Mouse (Mus musculus): Measurements from ENCODE around the gene B4galnt2. TPM values are rescaled to one million over a fixed set of nuclear protein-coding genes. Genes with fewer than 3 reads are reported as not detected.

The B4galnt2 gene
- polyA plus RNA-seq, 1 experiment from 2014 or later = not detected

DNA sequence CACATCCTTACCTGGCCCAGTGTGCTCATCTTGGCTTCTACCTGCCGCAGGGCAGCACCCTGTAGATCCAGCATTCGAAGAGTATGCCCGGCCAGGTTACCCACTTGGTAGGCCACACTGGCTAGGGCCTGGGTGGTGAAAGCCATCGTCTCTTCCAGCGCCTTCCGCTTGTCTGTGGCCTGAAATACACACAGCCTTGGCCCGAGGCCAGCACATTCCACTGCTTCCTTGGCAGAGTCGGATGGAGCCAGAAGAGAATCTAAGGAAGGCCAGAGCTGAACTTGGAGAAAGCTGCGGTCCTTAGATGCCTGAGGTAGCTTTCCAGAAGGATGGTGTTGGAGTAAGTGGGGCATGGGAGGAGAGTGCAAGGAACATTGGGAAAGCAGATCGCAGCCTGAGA is 77.6 kb downstream of the B4galnt2 start, which contains the start of gene Gngt2:
Gene Gngt2, plus strand, starts transcription at position 158 of the 400 bp plus-strand sequence.
- WGBS = 55% methylated on average over 10 of the region's 10 CpGs
- Histone ChIP-seq H3K4me2 (ENCODE audit: low read length) (no peak within 1 kb of the TSS), H3K4me1 (ENCODE audit: control insufficient read depth, insufficient read depth, low read depth, low read length) (peaks cover 16% of the 10 kb centered on the region), H3K9ac (ENCODE audit: low read depth, low read length) (no peak within 1 kb of the TSS), H3K27ac (ENCODE audit: low read depth, low read length) (0 out of 2 replicates have a peak within 1 kb of the TSS, but pooled peaks have one; percentile 36), H3K4me3 (ENCODE audit: low read length) (no peak within 1 kb of the TSS), H3K27me3 (replicated peaks; ENCODE audit: control insufficient read depth, insufficient read depth, low read length) (peaks cover 34% of the 10 kb centered on the region), H3K9me3 (ENCODE audit: control insufficient read depth, low read length) (no peaks in the 10 kb centered on the region), H3K36me3 (ENCODE audit: control insufficient read depth, insufficient read depth, low read length) (no peaks in the 10 kb centered on the region)
- no peak for ATAC-seq

DNA sequence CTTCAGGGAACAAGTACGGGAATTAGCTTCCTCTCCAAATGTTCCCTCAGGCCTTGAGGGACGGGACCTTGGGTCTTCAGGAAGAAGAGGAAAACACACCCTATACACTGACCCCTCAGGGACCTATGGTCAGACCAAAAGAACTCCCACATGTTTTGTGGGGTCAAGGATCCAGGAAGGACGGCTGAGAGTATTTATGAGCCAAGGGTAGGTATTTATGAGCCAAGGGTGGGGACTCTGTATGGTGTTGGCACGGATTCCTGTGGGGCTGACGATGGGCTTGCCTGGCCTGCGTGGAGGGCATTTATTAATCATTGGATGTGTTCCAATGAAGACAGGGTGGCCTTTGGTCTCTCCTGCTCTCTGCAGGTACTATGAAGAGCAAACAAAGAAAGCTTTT is 78.3 kb downstream of the B4galnt2 start:
- no peak for ATAC-seq
- peaks cover 40% of the 10 kb centered on the region for H3K27me3 ChIP-seq (replicated peaks; ENCODE audit: control insufficient read depth, insufficient read depth, low read length)
- H3K4me2 ChIP-seq (ENCODE audit: low read length) = no peak overlapping the region
- H3K9ac ChIP-seq (ENCODE audit: low read depth, low read length) = no peak overlapping the region
- no peak overlapping the region for H3K4me3 ChIP-seq (ENCODE audit: low read length)
- no peak overlapping the region for H3K27ac ChIP-seq (ENCODE audit: low read depth, low read length)
- 58% methylated on average over 6 of the region's 6 CpGs for WGBS
- H3K9me3 ChIP-seq (ENCODE audit: control insufficient read depth, low read length) = no peaks in the 10 kb centered on the region
- peaks cover 16% of the 10 kb centered on the region for H3K4me1 ChIP-seq (ENCODE audit: control insufficient read depth, insufficient read depth, low read depth, low read length)
- no peaks in the 10 kb centered on the region for H3K36me3 ChIP-seq (ENCODE audit: control insufficient read depth, insufficient read depth, low read length)

DNA sequence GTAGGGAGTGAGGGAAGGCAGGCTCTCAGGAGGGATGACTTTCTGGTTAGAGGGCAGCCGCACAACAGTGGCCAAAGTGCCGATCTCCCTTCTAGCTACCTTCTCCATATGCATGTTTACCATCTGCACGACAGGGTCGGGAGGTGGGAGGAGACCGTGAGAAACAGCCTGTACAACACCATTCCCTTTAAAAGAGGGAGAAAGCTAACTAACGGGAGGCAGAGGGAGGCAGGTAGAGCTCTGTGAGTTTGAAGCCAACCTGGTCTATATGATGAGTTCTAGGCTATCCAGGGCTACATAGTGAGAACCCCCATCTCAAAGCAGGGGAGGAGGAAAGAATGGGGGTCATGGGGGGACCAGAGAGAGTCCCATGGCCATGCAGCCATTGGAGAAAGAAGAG is 78.9 kb downstream of the B4galnt2 start:
- Histone ChIP-seq H3K4me3 (ENCODE audit: low read length) (no peak overlapping the region), H3K27ac (ENCODE audit: low read depth, low read length) (no peak overlapping the region), H3K4me1 (ENCODE audit: control insufficient read depth, insufficient read depth, low read depth, low read length) (peaks cover 18% of the 10 kb centered on the region), H3K27me3 (replicated peaks; ENCODE audit: control insufficient read depth, insufficient read depth, low read length) (peaks cover 46% of the 10 kb centered on the region), H3K9ac (ENCODE audit: low read depth, low read length) (no peak overlapping the region), H3K36me3 (ENCODE audit: control insufficient read depth, insufficient read depth, low read length) (no peaks in the 10 kb centered on the region), H3K4me2 (ENCODE audit: low read length) (no peak overlapping the region), H3K9me3 (ENCODE audit: control insufficient read depth, low read length) (no peaks in the 10 kb centered on the region)
- ATAC-seq = no peak
- WGBS = 50% methylated on average over 6 of the region's 6 CpGs

GRCm38 (mm10) chr11:95834742-95835710 is 79.7 kb downstream of the B4galnt2 start:
- Histone ChIP-seq H3K4me2 (ENCODE audit: low read length) (no peak overlapping the region), H3K36me3 (ENCODE audit: control insufficient read depth, insufficient read depth, low read length) (no peaks in the 10 kb centered on the region), H3K9me3 (ENCODE audit: control insufficient read depth, low read length) (no peaks in the 10 kb centered on the region), H3K27me3 (replicated peaks; ENCODE audit: control insufficient read depth, insufficient read depth, low read length) (peaks cover 49% of the 10 kb centered on the region), H3K4me1 (ENCODE audit: control insufficient read depth, insufficient read depth, low read depth, low read length) (peaks cover 26% of the 10 kb centered on the region), H3K9ac (ENCODE audit: low read depth, low read length) (no peak overlapping the region), H3K4me3 (ENCODE audit: low read length) (no peak overlapping the region), H3K27ac (ENCODE audit: low read depth, low read length) (no peak overlapping the region)
- WGBS = 23% methylated on average over 15 of the region's 15 CpGs
- no peak for ATAC-seq

- 6% methylated on average over 21 of the region's 22 CpGs for WGBS
Measured at GRCm38 (mm10) chr11:95834143-95834667, 80.5 kb downstream of the B4galnt2 start.

DNA sequence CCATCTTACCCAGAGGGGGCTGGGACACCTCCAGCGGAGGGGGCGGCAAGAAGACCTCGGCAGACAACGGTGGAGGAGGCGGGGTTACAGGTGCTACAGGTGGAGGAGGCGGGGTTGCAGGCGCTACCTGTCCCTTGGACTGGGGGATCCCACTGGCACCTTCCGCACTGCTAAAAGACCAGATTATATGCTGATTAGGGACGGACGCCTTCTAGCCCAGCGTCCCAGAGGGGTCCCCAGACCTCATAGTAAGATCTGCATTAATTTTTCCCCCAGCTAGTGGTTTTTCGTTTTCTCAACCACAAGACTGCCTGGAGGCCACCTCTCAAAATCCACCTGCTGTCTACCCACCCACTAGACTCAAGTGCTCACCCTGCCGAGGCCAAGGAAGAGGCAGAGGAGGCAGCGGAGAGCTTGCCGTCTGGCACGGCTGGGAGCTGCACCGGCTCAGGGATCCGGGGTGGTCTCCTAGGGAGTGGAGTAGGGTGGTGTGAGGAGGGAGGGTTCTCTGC is 81.0 kb downstream of the B4galnt2 start:
- no peak for ATAC-seq
- Histone ChIP-seq H3K4me2 (ENCODE audit: low read length) (peak overlapping the region; percentile 5; the same call in 1 of the 2 replicates), H3K27ac (ENCODE audit: low read depth, low read length) (no peak overlapping the region), H3K4me3 (ENCODE audit: low read length) (no peak overlapping the region), H3K27me3 (replicated peaks; ENCODE audit: control insufficient read depth, insufficient read depth, low read length) (peaks cover 63% of the 10 kb centered on the region), H3K9ac (ENCODE audit: low read depth, low read length) (peak overlapping the region; percentile 20; the same call in 1 of the 2 replicates), H3K4me1 (ENCODE audit: control insufficient read depth, insufficient read depth, low read depth, low read length) (peaks cover 26% of the 10 kb centered on the region), H3K9me3 (ENCODE audit: control insufficient read depth, low read length) (no peaks in the 10 kb centered on the region), H3K36me3 (ENCODE audit: control insufficient read depth, insufficient read depth, low read length) (no peaks in the 10 kb centered on the region)
- WGBS = 10% methylated on average over 18 of the region's 18 CpGs

More at GRCm38 (mm10) chr11:95834143-95834667, 80.5 kb downstream of the B4galnt2 start:
- no peak overlapping the region for H3K4me3 ChIP-seq (ENCODE audit: low read length)
- peaks cover 26% of the 10 kb centered on the region for H3K4me1 ChIP-seq (ENCODE audit: control insufficient read depth, insufficient read depth, low read depth, low read length)
- peaks cover 58% of the 10 kb centered on the region for H3K27me3 ChIP-seq (replicated peaks; ENCODE audit: control insufficient read depth, insufficient read depth, low read length)
- H3K9me3 ChIP-seq (ENCODE audit: control insufficient read depth, low read length) = no peaks in the 10 kb centered on the region
- H3K4me2 ChIP-seq (ENCODE audit: low read length) = peak overlapping the region; percentile 5; the same call in 1 of the 2 replicates
- H3K9ac ChIP-seq (ENCODE audit: low read depth, low read length) = peak overlapping the region; percentile 20; the same call in 1 of the 2 replicates
- no peaks in the 10 kb centered on the region for H3K36me3 ChIP-seq (ENCODE audit: control insufficient read depth, insufficient read depth, low read length)
- no peak for ATAC-seq
- H3K27ac ChIP-seq (ENCODE audit: low read depth, low read length) = no peak overlapping the region

DNA sequence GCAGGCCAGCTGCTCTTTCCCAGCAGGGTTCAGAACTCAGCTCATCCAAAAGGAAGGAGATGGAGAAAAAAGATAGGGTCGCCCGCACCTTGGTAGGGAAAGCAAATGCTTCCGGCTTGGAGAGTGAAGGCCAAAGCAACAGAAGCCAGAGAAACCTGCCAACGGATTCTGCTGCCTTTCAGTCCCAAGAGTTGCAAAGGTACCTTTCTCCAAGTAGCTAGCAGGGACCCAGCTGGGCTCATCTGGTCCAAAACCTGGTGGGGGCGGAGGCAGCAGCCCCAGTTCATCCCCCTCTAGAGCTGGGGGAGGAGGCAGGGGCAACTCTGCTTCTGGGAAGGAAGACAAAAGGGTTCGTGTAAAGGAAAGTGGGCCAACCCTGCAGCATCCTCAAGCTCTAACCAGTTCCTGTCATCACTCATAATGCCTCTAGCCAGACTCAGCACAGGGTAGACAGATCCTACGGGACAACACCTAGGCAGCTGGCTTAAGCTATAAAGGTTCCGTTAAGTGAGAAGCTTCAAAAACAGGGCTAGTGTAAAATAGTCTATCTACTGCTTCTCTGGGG is 81.6 kb downstream of the B4galnt2 start:
- Histone ChIP-seq H3K4me1 (ENCODE audit: control insufficient read depth, insufficient read depth, low read depth, low read length) (peaks cover 26% of the 10 kb centered on the region), H3K9ac (ENCODE audit: low read depth, low read length) (no peak overlapping the region), H3K4me3 (ENCODE audit: low read length) (no peak overlapping the region), H3K27ac (ENCODE audit: low read depth, low read length) (no peak overlapping the region), H3K36me3 (ENCODE audit: control insufficient read depth, insufficient read depth, low read length) (no peaks in the 10 kb centered on the region), H3K9me3 (ENCODE audit: control insufficient read depth, low read length) (no peaks in the 10 kb centered on the region), H3K4me2 (ENCODE audit: low read length) (no peak overlapping the region), H3K27me3 (replicated peaks; ENCODE audit: control insufficient read depth, insufficient read depth, low read length) (peaks cover 69% of the 10 kb centered on the region)
- WGBS = 29% methylated on average over 8 of the region's 8 CpGs
- no peak for ATAC-seq

DNA sequence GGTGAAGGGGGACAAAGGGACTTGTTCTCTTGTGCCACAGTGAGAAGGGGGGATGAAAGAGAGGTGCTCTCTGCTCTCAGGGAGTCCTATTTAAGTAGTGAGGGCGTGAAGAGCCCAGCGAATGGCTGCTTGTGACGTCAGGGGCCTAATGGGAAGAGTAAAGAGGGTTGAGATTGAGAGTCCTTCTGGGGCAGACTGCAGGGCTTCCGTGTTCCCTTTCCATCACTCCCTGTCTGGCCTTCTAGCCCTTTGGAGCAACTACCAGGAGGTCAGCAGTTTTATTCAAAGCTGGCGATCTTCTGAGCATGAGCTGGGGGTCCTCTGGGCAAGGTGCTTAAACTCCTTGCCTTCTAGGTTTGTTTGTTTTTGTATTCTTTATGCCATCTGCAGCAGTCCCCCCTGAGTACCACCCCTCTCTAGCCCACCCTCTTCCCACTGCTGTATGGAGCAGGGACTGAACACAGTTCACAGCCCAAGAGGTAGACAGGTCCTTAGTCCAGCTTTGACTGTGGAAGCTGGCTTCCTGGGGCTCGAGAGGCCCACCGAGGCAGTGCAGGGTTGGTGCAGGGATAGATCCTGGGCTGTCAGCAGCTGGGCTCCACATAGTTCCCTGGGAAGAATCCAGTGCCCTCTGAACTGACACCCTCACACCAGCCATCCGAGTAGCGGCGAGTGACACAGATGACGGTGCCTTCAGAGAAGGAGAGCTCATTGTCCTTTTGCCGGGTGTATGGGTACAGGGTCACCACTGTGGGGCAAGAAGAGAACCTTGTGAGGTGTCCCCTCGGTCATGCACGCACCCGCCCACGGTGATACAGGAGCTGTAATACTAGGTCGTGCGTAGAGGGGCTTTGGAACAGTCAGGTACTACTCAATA is 82.3 kb downstream of the B4galnt2 start:
- no peak overlapping the region for H3K4me3 ChIP-seq (ENCODE audit: low read length)
- H3K4me1 ChIP-seq (ENCODE audit: control insufficient read depth, insufficient read depth, low read depth, low read length) = peaks cover 25% of the 10 kb centered on the region
- 39% methylated on average over 18 of the region's 18 CpGs for WGBS
- H3K4me2 ChIP-seq (ENCODE audit: low read length) = no peak overlapping the region
- no peak overlapping the region for H3K9ac ChIP-seq (ENCODE audit: low read depth, low read length)
- no peaks in the 10 kb centered on the region for H3K36me3 ChIP-seq (ENCODE audit: control insufficient read depth, insufficient read depth, low read length)
- no peak for ATAC-seq
- no peaks in the 10 kb centered on the region for H3K9me3 ChIP-seq (ENCODE audit: control insufficient read depth, low read length)
- peaks cover 71% of the 10 kb centered on the region for H3K27me3 ChIP-seq (replicated peaks; ENCODE audit: control insufficient read depth, insufficient read depth, low read length)
- no peak overlapping the region for H3K27ac ChIP-seq (ENCODE audit: low read depth, low read length)

Measured in hindbrain, embryonic 16.5 days (tissue).